Mouse (Mus musculus) lung, postnatal 0 days (tissue): ENCODE measurements at regions not wholly inside any gene's neighbourhood (a gene's known extent, or its start where the extent isn't known, plus 50 kb on each side); places are given as distances from the start of the nearest gene placed in this dataset.

Experiments used
- ATAC-seq: fragments of 200-750 bp; cut with Nextera tagmentation; 2 replicates; pipeline ENCODE4 v1.8.0; 2017; ENCODE audit warnings: moderate library complexity
- DNase-seq: peaks from one replicate; pipeline ENCODE4 v3.0.0-alpha.2; 2016; ENCODE audit warnings: low spot score
- H3K27ac ChIP-seq: fragments of 300-500 bp; sonication (generic); 2 replicates; pipeline ENCODE4 v1.5.1; 2014; ENCODE audit warnings: antibody characterized with exemption, mild to moderate bottlenecking, low read length, mixed read lengths
- H3K27me3 ChIP-seq: fragments of 300-500 bp; sonication (generic); replicated peaks from 2 replicates; pipeline ENCODE4 v1.6.1; 2014; ENCODE audit warnings: low read length, mixed read lengths; ENCODE audit not compliant: insufficient read depth
- H3K36me3 ChIP-seq: fragments of 300-500 bp; sonication (generic); 2 replicates; pipeline ENCODE4 v1.6.1; 2014; ENCODE audit warnings: low read length, mixed read lengths; ENCODE audit not compliant: insufficient read depth
- H3K4me1 ChIP-seq: fragments of 300-500 bp; sonication (generic); 2 replicates; pipeline ENCODE4 v1.6.1; 2014; ENCODE audit warnings: antibody characterized with exemption, low read depth, low read length, mixed read lengths; ENCODE audit not compliant: insufficient read depth
- H3K4me2 ChIP-seq: fragments of 300-500 bp; sonication (generic); replicated peaks from 2 replicates; pipeline ENCODE4 v1.6.1; 2014; ENCODE audit warnings: low read depth, mild to moderate bottlenecking, low read length, moderate library complexity, mixed read lengths
- H3K4me3 ChIP-seq: fragments of 300-500 bp; sonication (generic); 2 replicates; pipeline ENCODE4 v1.5.1; 2014; ENCODE audit warnings: low read depth, low read length
- H3K9ac ChIP-seq: fragments of 300-500 bp; sonication (generic); replicated peaks from 2 replicates; pipeline ENCODE4 v1.6.1; 2014; ENCODE audit warnings: low read depth, mild to moderate bottlenecking
- H3K9me3 ChIP-seq: fragments of 300-500 bp; sonication (generic); 2 replicates; pipeline ENCODE4 v1.6.1; 2016; ENCODE audit warnings: low read length, mixed read lengths
- CTCF ChIP-seq: IDR thresholded peaks from 2 replicates; pipeline ENCODE4 v1.5.1; 2016; ENCODE audit warnings: antibody characterized with exemption, mild to moderate bottlenecking
- EP300 ChIP-seq: IDR thresholded peaks from 2 replicates; pipeline ENCODE4 v1.6.1; 2016; ENCODE audit warnings: antibody characterized with exemption, mild to moderate bottlenecking, control low read depth
- WGBS: fragments of 180-500 bp; shearing (Covaris S2); extraction: QIAGEN DNeasy Blood & Tissue Kit; methylation state at CpG from one replicate; pipeline ENCODE4 v1.1.7; 2014; 5-methylcytosine and 5-hydroxymethylcytosine counted together

- DNase-seq, result peak; percentile 12
- Histone ChIP-seq H3K27me3 (no peaks in the 10 kb centered on the region), H3K9ac (no peak overlapping the region), H3K36me3 (no peaks in the 10 kb centered on the region), H3K27ac (no peak overlapping the region), H3K4me3 (no peak overlapping the region), H3K9me3 (no peaks in the 10 kb centered on the region), H3K4me1 (no peaks in the 10 kb centered on the region), H3K4me2 (no peak overlapping the region)
- WGBS, result 15% methylated on average over 19 of the region's 19 CpGs
- ATAC-seq, result no peak
- TF ChIP-seq EP300 (no peak), CTCF (no peak)
Observed at GRCm38 (mm10) chr12:9253306-9254074, 223.7 kb downstream of the Ttc32 start.

DNA sequence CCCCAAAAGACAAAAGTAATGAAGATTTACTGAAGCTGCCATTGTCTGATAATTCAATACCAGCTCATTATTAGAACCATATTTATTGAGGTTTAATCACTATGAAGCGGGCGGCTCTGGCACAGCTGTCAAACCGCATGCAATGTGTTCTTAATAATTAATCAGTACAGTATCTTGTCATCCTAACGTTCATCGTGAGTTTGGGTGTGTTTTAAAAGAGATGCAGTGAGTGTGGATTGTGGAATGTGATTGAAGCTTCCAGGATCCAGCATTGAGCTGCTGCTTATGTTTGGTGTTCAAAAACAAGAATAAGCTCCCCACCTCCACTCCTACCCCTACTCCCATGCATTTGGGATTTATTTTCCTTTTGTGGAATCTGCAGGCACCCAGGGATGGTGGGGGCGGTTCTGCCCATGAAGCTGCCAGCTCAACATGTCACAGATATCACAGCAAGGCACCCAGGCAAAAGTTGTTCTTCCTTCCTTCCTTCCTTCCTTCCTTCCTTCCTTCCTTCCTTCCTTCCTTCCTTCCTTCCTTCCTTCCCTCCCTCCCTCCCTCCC, 224.6 kb downstream of the Ttc32 start:
- Histone ChIP-seq H3K27me3 (no peaks in the 10 kb centered on the region), H3K36me3 (no peaks in the 10 kb centered on the region), H3K4me1 (no peaks in the 10 kb centered on the region), H3K4me3 (no peak overlapping the region), H3K9ac (no peak overlapping the region), H3K9me3 (no peaks in the 10 kb centered on the region), H3K4me2 (no peak overlapping the region), H3K27ac (no peak overlapping the region)
- TF ChIP-seq EP300, result no peak
- no peak for TF ChIP-seq CTCF
- DNase-seq (no peak), ATAC-seq (no peak)
- 63% methylated on average over 6 of the region's 6 CpGs for WGBS

DNA sequence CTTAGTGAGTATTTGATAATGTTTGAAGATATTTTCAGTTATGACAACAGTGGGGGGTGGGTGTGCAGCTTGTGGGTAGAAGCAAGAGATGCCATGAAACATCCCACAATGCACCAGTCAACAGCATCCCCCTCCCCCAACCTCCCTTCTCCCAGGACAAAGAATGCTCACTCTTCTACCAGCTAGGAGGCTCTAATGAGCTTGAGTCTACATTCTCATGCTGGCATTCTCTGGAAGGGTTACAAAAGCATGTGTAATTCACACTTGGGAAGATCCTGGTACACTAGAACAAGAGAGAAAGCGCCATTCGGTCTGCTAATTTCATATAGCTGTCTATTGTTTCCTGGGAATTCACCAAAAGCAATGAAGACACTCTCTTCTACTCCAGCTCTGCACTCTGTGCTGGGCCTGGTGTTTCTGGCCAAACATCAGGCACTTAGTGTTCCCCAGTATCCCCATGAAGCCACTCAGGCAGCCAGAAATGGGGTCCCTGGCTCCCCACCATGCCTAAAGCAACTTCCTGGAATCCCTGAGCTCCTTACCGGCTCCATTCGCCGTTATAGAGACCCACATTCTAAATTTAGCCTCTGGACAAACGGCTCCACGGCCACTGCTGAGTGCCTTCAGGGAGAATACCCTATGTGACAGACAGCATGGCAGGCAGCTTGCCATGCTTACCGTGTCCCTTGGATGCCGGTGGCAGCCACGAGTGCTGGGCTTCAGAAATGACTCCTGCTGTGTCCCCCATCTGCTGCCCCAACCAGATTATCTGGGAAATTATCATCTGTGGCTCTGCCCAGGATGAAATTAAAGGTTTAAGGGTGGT, 226.1 kb downstream of the Ttc32 start:
- DNase-seq (no peak), ATAC-seq (no peak)
- WGBS, result 67% methylated on average over 10 of the region's 10 CpGs
- Histone ChIP-seq H3K4me1 (no peaks in the 10 kb centered on the region), H3K9ac (no peak overlapping the region), H3K4me3 (no peak overlapping the region), H3K4me2 (no peak overlapping the region), H3K27ac (no peak overlapping the region), H3K36me3 (no peaks in the 10 kb centered on the region), H3K27me3 (no peaks in the 10 kb centered on the region), H3K9me3 (no peaks in the 10 kb centered on the region)
- TF ChIP-seq EP300, result no peak

- H3K4me1 ChIP-seq, result no peaks in the 10 kb centered on the region
- no peak for TF ChIP-seq EP300
- no peak for TF ChIP-seq CTCF
- no peak overlapping the region for H3K9ac ChIP-seq
- H3K4me3 ChIP-seq, result no peak overlapping the region
- no peaks in the 10 kb centered on the region for H3K36me3 ChIP-seq
- H3K27ac ChIP-seq, result no peak overlapping the region
- H3K9me3 ChIP-seq, result no peaks in the 10 kb centered on the region
- no peak for DNase-seq
- H3K4me2 ChIP-seq, result no peak overlapping the region
- no peaks in the 10 kb centered on the region for H3K27me3 ChIP-seq
- no peak for ATAC-seq
Observed at GRCm38 (mm10) chr12:9256487-9256820, 226.7 kb downstream of the Ttc32 start.

DNA sequence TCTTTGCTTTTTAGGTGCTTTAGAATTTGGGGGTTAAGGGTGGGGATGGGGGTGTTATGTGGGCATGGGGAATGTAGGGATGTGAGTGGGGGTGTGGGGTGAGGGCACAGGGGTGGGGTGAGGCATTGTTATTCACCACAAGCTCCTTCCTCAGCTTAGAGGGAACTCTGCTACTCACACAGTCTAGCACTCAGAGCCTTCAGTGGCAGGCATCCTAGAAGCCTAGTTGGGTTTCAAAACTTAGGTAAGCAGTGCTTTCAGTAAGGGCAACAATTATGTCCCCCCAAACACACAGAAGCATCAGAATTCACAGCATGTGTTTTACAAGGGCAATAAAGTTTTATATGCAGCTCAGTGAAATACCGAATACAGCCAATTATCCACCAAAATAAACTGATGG, 228.4 kb downstream of the Ttc32 start:
- Histone ChIP-seq H3K9me3 (no peaks in the 10 kb centered on the region), H3K36me3 (no peaks in the 10 kb centered on the region), H3K4me3 (no peak overlapping the region), H3K9ac (no peak overlapping the region), H3K4me2 (no peak overlapping the region), H3K27ac (no peak overlapping the region), H3K4me1 (no peaks in the 10 kb centered on the region), H3K27me3 (no peaks in the 10 kb centered on the region)
- ATAC-seq (no peak), DNase-seq (no peak)
- no peak for TF ChIP-seq CTCF
- no peak for TF ChIP-seq EP300
- 88% methylated on average over 1 of the region's 1 CpGs for WGBS

DNA sequence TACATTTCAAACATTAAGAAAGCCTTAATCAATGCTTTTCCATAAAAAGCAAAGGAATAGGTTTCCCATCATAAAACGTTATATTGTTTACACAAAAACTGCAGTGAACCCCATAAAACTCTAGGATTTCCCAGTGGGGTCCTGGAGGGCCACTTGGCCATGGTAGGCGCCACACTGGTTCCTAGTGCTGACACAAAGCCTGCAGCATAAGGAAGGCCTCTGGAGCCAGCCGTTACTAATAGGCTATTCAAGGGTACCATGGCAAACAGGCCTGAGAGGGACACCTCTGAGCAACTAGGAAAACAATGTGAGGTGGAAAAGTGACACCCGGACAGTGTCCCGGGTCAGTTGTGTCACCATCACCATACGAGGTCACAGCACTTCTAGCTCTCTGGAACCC, 231.9 kb downstream of the Ttc32 start:
- Histone ChIP-seq H3K4me1 (no peaks in the 10 kb centered on the region), H3K4me3 (no peak overlapping the region), H3K27ac (no peak overlapping the region), H3K4me2 (no peak overlapping the region), H3K36me3 (no peaks in the 10 kb centered on the region), H3K9me3 (no peaks in the 10 kb centered on the region), H3K9ac (no peak overlapping the region), H3K27me3 (no peaks in the 10 kb centered on the region)
- DNase-seq (no peak), ATAC-seq (no peak)
- no peak for TF ChIP-seq EP300
- TF ChIP-seq CTCF, result no peak
- WGBS, result 46% methylated on average over 6 of the region's 6 CpGs
